Mouse (Mus musculus) kidney, postnatal 0 days (tissue): ENCODE measurements around the gene Wtip. TPM values are rescaled to one million over a fixed set of nuclear protein-coding genes. Genes with fewer than 3 reads are reported as not detected.
A peak's percentile ranks its signal among the peaks of the same experiment; 100 is the strongest.

Experiments used
- ATAC-seq: fragments of 200-750 bp; cut with Nextera tagmentation; replicated peaks from 2 replicates; pipeline ENCODE4 v1.8.0; 2017; ENCODE audit warnings: low read depth, moderate number of reproducible peaks, moderate TSS enrichment, moderate library complexity; ENCODE audit not compliant: low FRiP score
- DNase-seq: peaks from one replicate; pipeline ENCODE4 v3.0.0-alpha.2; 2016; ENCODE audit warnings: low spot score
- H3K27ac ChIP-seq: fragments of 300-500 bp; sonication (generic); 2 replicates; pipeline ENCODE4 v1.5.1; 2014; ENCODE audit warnings: mild to moderate bottlenecking
- H3K27me3 ChIP-seq: fragments of 300-500 bp; sonication (generic); 2 replicates; pipeline ENCODE4 v1.6.1; 2014; ENCODE audit warnings: low read length, mixed read lengths; ENCODE audit not compliant: insufficient read depth
- H3K36me3 ChIP-seq: fragments of 300-500 bp; sonication (generic); 2 replicates; pipeline ENCODE4 v1.6.1; 2014; ENCODE audit warnings: low read length, mixed read lengths; ENCODE audit not compliant: insufficient read depth
- H3K4me1 ChIP-seq: fragments of 300-500 bp; sonication (generic); replicated peaks from 2 replicates; pipeline ENCODE4 v1.6.1; 2014; ENCODE audit warnings: antibody characterized with exemption, low read length, mixed read lengths; ENCODE audit not compliant: insufficient read depth
- H3K4me2 ChIP-seq: fragments of 300-500 bp; sonication (generic); 2 replicates; pipeline ENCODE4 v1.6.1; 2014; ENCODE audit warnings: mild to moderate bottlenecking, low read length, moderate library complexity, mixed read lengths
- H3K4me3 ChIP-seq: fragments of 300-500 bp; sonication (generic); replicated peaks from 2 replicates; pipeline ENCODE4 v1.5.1; 2014; ENCODE audit warnings: low read depth, low read length
- H3K9ac ChIP-seq: fragments of 300-500 bp; sonication (generic); 2 replicates; pipeline ENCODE4 v1.6.1; 2014; ENCODE audit warnings: low read depth, low read length
- H3K9me3 ChIP-seq: fragments of 300-500 bp; sonication (generic); replicated peaks from 2 replicates; pipeline ENCODE4 v1.6.1; 2016; ENCODE audit warnings: low read length, inconsistent platforms, mixed read lengths
- CTCF ChIP-seq: IDR thresholded peaks from 2 replicates; pipeline ENCODE4 v1.5.1; 2016; ENCODE audit warnings: antibody characterized with exemption, low read depth, mild to moderate bottlenecking, moderate library complexity
- WGBS: fragments of 180-500 bp; shearing (Covaris S2); extraction: QIAGEN DNeasy Blood & Tissue Kit; methylation state at CpG from one replicate; pipeline ENCODE4 v1.1.7; 2014; 5-methylcytosine and 5-hydroxymethylcytosine counted together
- polyA plus RNA-seq: library from polyadenylated mRNA; unstranded; fragments of >200 nt; fragmentation: Nextera tagmentation; extraction: Ambion mirVana; gene quantifications from 2 replicates; pipeline ENCODE4 v1.2.1, GENCODE M21; 2015

The Wtip gene
- polyA plus RNA-seq, 1 experiment from 2014 or later, result 8.0 TPM

DNA sequence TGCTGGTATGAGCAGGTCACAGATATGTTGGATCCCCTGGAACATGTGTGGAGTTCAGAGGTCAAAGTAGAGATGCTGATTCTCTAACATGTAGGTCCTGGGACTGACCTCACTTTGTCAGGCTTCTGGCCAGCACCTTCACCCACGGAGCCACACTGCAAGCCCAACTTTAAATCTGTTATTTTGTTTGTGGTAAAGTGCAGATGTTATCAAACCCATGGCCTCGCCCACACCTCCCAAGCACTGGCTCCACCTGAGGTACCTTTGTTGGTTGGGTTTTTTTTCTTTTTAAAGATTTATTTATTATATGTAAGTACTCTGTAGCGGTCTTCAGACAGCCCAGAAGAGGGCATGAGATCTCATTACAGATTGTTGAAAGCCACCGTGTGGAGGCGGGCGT, 6.4 kb upstream of the Wtip start:
- Histone ChIP-seq H3K9ac (no peak overlapping the region), H3K36me3 (peaks cover 41% of the 10 kb centered on the region), H3K4me1 (no peaks in the 10 kb centered on the region), H3K27me3 (no peaks in the 10 kb centered on the region), H3K9me3 (no peaks in the 10 kb centered on the region), H3K4me3 (no peak overlapping the region), H3K27ac (no peak overlapping the region), H3K4me2 (no peak overlapping the region)
- no peak for TF ChIP-seq CTCF
- no peak for DNase-seq
- 87% methylated on average over 6 of the region's 6 CpGs for WGBS
- no peak; the same call in 1 of the 2 replicates for ATAC-seq

DNA sequence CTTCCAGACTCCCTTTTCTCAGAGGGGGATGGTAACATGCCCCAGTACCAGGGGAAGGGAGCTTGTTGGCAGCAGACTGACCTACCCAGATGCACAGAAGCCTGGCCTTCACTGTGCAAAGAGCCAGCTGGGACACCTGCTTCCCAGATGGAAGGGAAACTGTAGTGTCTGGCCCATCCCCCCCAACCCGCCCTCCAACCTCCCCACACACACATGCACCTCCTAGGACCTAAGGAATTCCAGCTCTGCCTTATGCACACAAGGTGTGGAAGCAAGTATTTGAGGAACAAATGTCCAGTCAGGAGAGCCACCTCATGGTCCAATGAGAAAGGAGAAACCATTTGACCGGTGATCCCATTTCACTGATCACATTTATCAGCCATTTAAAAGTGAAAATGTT, 1.3 kb upstream of the Wtip start:
- no peak overlapping the region for H3K27ac ChIP-seq
- no peak overlapping the region for H3K9ac ChIP-seq
- no peaks in the 10 kb centered on the region for H3K27me3 ChIP-seq
- WGBS, result 95% methylated on average over 2 of the region's 2 CpGs
- H3K4me3 ChIP-seq, result no peak overlapping the region
- no peak for TF ChIP-seq CTCF
- no peaks in the 10 kb centered on the region for H3K36me3 ChIP-seq
- no peaks in the 10 kb centered on the region for H3K9me3 ChIP-seq
- DNase-seq, result no peak
- 0 out of 2 replicates have a peak, but pooled peaks cover 4% of the 10 kb centered on the region for H3K4me1 ChIP-seq
- ATAC-seq, result no peak
- no peak overlapping the region for H3K4me2 ChIP-seq

DNA sequence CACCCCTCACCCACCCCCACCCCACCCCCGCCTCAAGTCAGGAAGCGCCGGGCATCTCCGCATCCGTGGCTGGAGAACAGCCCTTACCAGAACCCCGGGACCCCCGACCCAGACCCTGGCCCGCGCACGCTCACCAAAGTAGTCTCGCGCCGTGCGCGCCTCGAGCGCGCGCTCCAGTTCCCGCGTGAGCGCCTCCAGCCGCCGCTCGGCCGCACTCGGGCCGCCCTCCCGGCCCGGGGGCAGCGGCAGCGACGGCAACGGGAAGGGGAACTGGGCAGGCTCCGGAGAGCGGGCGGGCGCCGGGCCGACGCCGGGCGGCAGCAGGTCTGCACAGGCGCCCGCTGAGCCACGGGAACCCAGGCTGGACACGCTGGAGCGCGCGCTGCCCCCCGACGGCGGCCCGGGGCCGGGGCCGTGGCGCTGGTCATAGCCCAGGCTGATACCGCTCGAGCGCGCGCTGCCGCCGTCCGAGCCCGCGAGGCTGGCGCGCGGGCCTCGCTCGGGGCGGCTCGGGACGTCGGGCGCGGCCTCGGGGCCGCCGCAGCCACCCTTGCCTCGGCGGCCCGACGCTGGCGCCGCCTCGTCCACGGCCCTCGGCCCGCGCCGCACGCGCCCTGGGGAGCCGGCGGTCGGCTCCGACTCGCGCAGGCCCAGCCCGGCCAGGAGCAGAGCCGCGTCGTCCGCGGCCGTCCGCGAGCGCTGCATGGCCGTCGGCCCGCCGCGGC, 551 bp downstream of the Wtip start:
- TF ChIP-seq CTCF, result no peak
- peak overlapping the region; percentile 89 for H3K4me3 ChIP-seq
- no peaks in the 10 kb centered on the region for H3K27me3 ChIP-seq
- peak overlapping the region; percentile 72 for H3K4me2 ChIP-seq
- WGBS, result under 1% methylated on average over 70 of the region's 116 CpGs
- H3K9ac ChIP-seq, result peak overlapping the region; percentile 98
- H3K27ac ChIP-seq, result peak overlapping the region; percentile 91
- DNase-seq (peak; percentile 56), ATAC-seq (peak; percentile 82)
- H3K4me1 ChIP-seq, result 0 out of 2 replicates have a peak, but pooled peaks cover 4% of the 10 kb centered on the region
- H3K9me3 ChIP-seq, result no peaks in the 10 kb centered on the region
- H3K36me3 ChIP-seq, result no peaks in the 10 kb centered on the region

DNA sequence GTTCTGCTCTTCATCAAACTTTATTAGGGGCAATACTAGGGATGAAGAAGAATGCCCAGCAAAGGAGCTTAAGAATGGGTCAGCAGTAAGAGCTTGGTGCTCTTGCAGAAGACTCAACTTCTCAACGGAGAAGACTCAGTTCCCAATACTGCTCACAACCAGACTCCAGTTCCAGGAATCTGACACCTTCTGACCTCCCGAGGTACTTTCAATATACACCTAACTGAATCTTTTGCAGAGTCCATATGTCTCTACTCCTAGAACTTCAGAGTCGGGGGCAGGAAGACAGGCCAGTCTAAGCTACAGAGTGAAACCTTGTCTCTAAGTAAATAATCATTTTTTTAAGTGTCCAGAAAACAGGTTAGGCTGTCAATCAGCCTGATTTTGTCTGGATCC, 1.1 kb downstream of the Wtip start:
- H3K9me3 ChIP-seq, result no peaks in the 10 kb centered on the region
- 0 out of 2 replicates have a peak, but pooled peaks cover 4% of the 10 kb centered on the region for H3K4me1 ChIP-seq
- H3K36me3 ChIP-seq, result no peaks in the 10 kb centered on the region
- TF ChIP-seq CTCF, result no peak
- WGBS, result 0% methylated on average over 3 of the region's 3 CpGs
- peak; percentile 22 for DNase-seq
- peak overlapping the region; percentile 72 for H3K4me2 ChIP-seq
- no peaks in the 10 kb centered on the region for H3K27me3 ChIP-seq
- ATAC-seq, result 0 out of 2 replicates have a peak, but pooled peaks have one; percentile 3
- H3K4me3 ChIP-seq, result peak overlapping the region; percentile 89
- peak overlapping the region; percentile 98 for H3K9ac ChIP-seq
- H3K27ac ChIP-seq, result peak overlapping the region; percentile 91

DNA sequence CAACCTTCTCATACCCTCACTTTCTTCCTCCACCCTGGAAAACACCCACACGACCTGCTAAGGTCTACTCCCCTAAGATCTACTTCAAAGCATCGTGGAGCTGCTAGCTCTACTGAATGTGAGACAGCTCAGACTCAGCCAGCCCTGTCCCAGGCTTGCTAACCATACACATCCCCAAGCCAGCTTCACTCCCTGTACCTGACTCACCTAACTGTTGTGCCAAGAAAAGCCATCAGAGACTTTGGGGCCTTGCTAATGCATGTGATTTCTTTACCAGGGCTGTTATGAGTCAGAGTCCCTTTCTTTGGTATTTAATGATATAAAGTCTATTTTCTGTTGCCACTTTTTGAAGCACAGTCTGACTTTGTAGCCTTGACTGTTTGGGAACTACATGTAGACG, 1.9 kb downstream of the Wtip start:
- H3K27ac ChIP-seq, result no peak overlapping the region
- WGBS, result 50% methylated on average over 3 of the region's 3 CpGs

DNA sequence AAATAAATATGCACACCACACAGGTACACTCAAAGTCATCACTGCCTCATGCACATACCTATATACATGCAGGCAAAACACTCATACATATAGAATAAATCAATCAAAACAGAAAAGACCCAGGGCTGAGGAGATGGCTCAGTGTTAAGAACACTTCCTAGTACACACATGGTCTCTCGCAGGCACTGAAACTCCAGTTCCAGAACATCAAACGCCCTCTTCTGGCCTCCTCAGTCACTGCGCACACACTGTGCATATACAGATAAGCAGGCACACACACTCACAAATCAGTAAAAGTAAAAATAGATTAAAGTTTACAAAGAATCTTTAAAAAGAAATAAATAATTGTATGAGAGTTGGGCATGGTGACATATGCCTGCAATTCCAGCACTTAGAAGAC, 6.8 kb downstream of the Wtip start:
- H3K9me3 ChIP-seq, result no peaks in the 10 kb centered on the region
- DNase-seq, result no peak
- ATAC-seq, result no peak
- H3K4me2 ChIP-seq, result no peak overlapping the region
- no peak for TF ChIP-seq CTCF
- no peak overlapping the region for H3K27ac ChIP-seq
- no peaks in the 10 kb centered on the region for H3K27me3 ChIP-seq
- no peaks in the 10 kb centered on the region for H3K4me1 ChIP-seq
- no peak overlapping the region for H3K9ac ChIP-seq
- H3K36me3 ChIP-seq, result 0 out of 2 replicates have a peak, but pooled peaks cover 5% of the 10 kb centered on the region
- 85% methylated on average over 3 of the region's 3 CpGs for WGBS
- H3K4me3 ChIP-seq, result no peak overlapping the region

More for the DNA sequence above, 1.9 kb downstream of the Wtip start:
- H3K27me3 ChIP-seq, result no peaks in the 10 kb centered on the region
- H3K9ac ChIP-seq, result peak overlapping the region; percentile 98; the same call in 1 of the 2 replicates
- H3K36me3 ChIP-seq, result no peaks in the 10 kb centered on the region
- no peak for DNase-seq
- 0 out of 2 replicates have a peak overlapping the region, but pooled peaks have one; percentile 89 for H3K4me3 ChIP-seq
- no peaks in the 10 kb centered on the region for H3K9me3 ChIP-seq
- 0 out of 2 replicates have a peak, but pooled peaks cover 4% of the 10 kb centered on the region for H3K4me1 ChIP-seq
- peak overlapping the region; percentile 72 for H3K4me2 ChIP-seq
- ATAC-seq, result no peak
- no peak for TF ChIP-seq CTCF
